Mouse (Mus musculus) cerebral cortex, adult 2 months (tissue): ENCODE measurements around the gene B830017H08Rik.

Source experiments
- WGBS: fragments of 180-500 bp; shearing (Covaris S2); methylation state at CpG from one replicate; pipeline ENCODE4 v1.1.7; 2018; 5-methylcytosine and 5-hydroxymethylcytosine counted together

The B830017H08Rik gene

GRCm38 (mm10) chr16:17857157-17857556 is 24.2 kb downstream of the B830017H08Rik start:
- WGBS: 90% methylated on average over 7 of the region's 7 CpGs

- WGBS: 72% methylated on average over 2 of the region's 2 CpGs
Observed at GRCm38 (mm10) chr16:17865293-17865692, 32.4 kb downstream of the B830017H08Rik start.

- 67% methylated on average over 6 of the region's 6 CpGs for WGBS
Observed at GRCm38 (mm10) chr16:17865770-17866169, 32.8 kb downstream of the B830017H08Rik start.

GRCm38 (mm10) chr16:17871248-17871647 is 38.3 kb downstream of the B830017H08Rik start:
- WGBS: 81% methylated on average over 5 of the region's 5 CpGs

- 76% methylated on average over 4 of the region's 4 CpGs for WGBS
Observed at GRCm38 (mm10) chr16:17872995-17873394, 40.1 kb downstream of the B830017H08Rik start.

GRCm38 (mm10) chr16:17875174-17875573 is 42.3 kb downstream of the B830017H08Rik start:
- 87% methylated on average over 4 of the region's 4 CpGs for WGBS

- whole genome bisulfite sequencing: 84% methylated on average over 1 of the region's 1 CpGs
Observed at GRCm38 (mm10) chr16:17876096-17876495, 43.2 kb downstream of the B830017H08Rik start.

- WGBS: 44% methylated on average over 4 of the region's 4 CpGs
Observed at GRCm38 (mm10) chr16:17879571-17879970, 46.6 kb downstream of the B830017H08Rik start.

GRCm38 (mm10) chr16:17884116-17884515 is 51.2 kb downstream of the B830017H08Rik start:
- 92% methylated on average over 6 of the region's 6 CpGs for WGBS
